Mouse (Mus musculus): ENCODE measurements around the gene Idh2.

The Idh2 gene

DNA sequence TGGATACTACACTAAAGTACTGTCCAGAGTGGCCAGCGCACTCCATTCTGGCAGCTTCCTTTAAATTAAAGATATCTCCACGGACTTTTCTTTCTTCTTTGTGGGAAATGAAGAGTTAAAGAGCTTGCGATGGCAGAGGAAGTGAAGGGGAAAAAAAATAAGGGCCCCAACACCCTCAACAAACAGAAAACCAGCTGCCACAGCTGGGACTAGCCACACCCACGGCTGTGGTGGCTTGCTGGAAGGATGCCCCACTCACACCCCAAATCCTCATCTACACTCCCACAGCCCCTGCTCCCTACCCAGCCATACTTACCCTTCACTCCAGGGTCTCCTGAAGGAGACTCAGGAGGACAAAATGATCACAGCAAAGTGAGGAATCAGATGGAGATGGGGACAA is 7.9 kb upstream of the Idh2 start:
- DNase-seq (ENCODE audit: low spot score in 2 of 2) = no peak

DNA sequence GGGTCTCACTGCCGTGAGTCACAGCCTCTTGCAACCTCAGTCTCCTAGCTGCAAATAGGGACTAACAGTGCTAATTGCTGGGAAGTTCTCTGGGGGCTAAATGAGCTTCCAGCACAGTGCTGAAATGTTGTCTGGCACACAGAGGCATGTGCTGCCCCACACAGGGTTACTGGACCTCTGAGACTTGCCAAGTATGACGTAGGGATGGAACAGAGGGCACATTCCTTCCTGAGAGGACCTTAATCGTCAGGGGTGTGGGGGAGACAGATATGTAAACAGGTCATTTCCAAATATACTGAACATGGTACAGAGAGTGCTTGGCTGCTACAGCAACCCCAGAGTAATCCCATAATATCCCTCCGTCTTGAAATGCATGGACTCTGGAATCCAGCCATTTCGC is 5.9 kb upstream of the Idh2 start:
- DNase-seq (ENCODE audit: low spot score in 2 of 2) = no peak

DNA sequence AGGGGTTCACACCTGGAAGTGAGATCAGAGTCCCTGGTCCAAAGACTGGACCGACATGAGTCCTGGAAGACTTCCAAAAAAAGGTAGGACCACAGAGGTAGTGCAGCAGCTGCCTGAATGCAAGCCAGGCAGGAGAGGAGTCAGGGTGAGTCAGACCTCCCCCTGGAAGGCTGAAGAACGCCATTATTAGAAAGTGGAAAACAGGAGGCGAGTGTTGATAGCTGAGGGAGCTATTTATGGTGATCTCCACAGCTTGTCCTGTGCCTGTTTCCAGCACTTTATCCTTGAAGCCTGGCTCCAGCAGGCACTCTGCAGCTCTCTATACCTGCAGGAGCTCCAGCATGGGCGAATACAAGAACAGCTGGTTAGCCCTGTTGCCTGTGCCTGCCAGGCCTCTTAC is 4.0 kb upstream of the Idh2 start:
- no peak for DNase-seq (ENCODE audit: low spot score in 2 of 2)

DNA sequence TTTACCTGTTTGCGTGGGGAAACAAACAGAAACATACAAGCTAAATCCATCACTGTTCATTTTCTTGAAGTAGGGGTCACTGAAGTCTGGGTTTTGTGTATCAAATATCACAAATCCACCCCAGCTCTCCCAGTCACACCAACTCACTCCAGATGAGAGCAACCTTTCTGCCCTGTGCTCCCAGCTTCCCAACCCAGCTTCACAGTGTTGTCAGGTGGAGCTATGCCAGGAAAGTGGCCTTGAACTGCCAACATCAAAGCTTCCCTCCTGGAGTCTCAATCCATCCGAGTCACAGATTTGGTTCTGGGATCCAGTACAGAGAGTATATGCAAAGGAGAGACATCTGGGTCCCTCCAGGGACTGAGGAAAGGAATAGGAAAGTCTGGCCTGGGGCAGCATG is 966 bp upstream of the Idh2 start:
- no peak for DNase-seq (ENCODE audit: low spot score in 2 of 2)

DNA sequence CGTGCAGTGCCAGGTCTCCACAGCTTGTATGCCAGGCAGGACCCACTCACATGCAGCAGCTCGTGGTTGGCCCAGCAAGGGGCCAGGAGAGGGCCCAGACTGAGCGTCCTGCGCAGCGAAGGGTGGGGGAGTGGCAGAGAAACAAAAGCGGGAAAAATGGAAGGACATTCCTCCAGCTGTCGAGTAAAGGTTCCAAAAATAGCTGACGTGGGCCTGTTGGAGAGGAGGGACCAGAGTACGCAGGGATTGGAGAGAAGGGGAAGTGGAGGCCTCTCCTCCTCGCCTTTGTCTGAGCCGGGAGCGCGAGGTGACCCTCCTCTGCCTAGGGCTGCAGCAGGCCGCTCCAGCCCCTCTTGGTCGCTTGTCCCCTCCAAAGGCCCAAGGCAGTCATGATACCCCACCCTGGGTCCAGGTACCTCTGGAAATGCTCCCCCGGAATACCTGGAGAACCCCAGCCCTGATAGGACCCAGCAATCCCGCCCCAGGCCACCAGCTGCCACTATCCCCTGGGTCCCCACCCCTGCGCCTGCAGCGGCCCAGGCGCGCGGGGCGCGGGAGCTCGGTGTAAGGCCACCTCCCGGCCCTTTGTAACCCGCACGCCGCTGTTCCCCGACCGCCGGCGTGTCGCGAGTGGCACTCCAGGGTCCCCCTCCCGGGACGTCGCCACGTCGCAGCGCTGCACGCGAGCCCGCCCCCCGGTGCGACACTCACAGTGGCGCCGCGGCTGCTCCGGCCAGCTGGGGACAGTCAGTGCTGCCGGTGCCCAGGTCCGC is 555 bp downstream of the Idh2 start:
- DNase-seq (ENCODE audit: low spot score in 2 of 2) = peak; percentile 66 to 69

DNA sequence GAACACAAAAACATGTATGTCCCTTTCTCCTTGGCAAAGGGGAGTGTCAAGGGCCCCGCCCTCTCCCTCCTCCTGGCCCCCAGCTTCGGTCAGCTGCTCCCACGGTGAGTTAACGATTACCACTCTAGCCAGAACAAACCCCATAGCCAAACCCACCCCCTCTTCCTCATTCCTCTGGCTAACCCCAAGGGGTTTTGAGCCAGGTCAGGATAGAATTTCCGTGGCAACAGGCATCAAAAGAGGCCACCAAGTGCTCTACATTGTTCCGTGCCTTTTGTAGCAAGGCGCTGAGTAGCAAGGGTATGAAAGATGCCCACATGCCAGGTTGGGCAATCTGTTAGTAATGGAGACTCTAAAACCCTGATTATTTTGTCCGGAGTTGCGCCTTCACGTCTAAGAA is 1.2 kb downstream of the Idh2 start:
- DNase-seq (ENCODE audit: low spot score in 2 of 2) = no peak

DNA sequence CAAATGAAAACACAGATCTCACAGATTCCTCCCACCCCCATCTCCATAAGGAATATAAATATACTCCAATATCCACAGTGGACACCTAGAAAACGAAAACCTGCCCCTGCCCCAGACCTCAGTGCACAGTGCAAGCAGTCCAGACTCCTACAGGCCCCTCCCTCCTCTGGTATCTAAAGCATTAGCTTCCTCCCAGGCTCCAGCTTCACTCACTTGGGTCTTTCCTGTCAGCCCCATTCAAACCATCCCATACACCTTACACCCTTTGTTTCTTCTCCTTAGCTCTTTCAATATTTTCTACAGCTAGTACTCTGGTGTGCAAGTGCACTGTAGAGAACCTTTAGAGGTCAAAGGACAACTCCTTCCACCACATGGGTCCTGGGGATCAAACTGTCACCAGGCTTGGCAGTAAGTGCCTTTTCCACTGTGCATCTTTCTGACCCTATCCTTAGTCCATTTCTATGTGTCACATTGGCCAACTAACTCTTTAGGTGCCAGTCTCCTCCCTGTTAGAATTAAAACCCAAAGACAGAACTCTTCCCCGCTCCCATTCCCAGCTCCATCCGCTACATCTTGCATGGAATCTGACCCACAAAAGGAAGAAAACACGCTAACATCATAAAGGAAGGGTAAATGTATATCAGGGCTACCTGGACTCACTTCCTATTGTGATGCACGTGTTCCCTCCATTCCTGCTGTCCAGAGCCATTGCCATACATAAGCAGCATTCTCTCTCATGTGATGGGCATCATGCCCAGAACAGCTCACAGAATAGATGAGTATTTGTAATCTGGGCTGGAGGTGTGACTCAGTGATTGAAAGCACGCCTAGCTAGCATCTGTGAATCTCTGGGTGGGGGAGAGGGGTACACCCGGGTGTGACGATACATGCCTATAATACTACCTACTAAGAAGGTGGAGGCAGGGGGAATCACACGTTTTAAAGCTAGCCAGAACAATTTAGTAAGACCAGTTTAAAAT is 3.8 kb downstream of the Idh2 start:
- no peak for DNase-seq (ENCODE audit: low spot score in 2 of 2)

DNA sequence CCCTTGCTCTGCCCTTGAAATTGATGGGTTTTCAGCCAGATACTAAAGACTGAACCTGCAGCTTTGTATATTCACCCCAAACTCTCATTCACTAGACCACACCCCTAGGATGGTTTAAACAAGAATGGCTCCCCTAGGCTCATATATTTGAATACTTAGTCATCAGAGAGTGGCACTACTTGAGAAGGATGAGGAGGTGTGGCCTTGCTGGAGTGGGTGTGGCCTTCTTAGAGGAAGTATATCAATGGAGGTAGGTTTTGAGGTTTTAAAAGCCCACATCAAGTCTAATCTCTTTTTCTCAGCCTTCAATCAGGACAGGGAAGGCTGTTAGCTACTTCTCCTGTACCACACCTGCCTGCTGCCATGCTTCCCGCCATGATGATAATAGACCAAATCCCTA is 8.8 kb downstream of the Idh2 start:
- no peak for DNase-seq (ENCODE audit: low spot score in 2 of 2)

DNA sequence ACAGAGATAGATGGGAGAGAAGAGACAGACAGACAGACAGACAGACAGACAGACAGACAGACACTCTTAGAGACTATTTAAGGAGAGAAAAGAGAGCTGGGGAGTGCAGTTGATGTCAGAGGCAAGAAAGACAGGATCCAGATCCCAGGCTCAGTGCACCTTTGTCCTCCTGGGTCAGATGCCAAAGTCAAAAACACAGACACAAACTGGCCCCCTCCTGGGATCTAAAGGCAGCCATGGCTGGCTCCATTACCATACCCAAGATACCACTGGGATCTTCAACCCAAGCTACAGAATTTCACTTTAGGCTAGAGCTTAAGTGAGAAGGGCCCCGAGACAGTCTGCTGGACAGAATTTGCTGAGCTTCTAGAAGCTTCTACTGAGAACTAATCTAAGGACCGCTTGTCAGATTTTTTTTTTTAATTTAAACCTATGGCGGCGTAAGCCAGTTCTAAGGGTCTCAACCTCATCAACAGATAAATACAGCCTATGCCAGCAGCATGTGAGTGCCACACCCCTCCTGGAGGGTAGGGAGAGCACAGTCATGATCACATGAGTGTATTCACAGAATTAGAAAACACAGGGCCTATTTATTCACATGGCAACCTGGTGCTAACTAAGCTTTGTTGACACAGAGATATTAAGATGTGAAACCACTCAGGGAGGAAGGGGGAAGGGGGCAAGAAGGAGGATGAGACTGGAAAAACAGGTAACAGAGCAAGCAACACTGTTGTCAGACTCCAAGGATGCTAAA is 9.4 kb downstream of the Idh2 start:
- no peak for DNase-seq (ENCODE audit: low spot score in 2 of 2)

DNA sequence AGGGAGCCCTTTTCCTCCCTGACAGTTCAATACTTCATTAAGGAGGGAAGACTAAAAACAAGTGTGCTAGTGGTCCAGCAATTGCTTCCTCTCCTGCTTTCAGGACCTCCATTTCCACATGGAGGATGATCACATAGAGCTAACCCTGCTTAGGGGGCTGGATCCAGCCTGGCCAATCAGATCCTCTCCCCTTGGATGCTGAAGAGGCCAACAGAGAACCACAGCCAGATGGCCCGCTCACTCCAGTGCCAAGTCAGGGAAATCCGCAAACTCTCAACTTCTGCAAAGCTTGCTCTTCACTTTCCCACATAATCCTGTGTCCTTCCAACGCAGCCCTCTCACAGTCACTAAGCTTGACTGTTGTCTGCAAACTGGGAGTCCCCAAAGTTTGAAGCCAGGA is 11.9 kb downstream of the Idh2 start:
- no peak for DNase-seq (ENCODE audit: low spot score in 2 of 2)

DNA sequence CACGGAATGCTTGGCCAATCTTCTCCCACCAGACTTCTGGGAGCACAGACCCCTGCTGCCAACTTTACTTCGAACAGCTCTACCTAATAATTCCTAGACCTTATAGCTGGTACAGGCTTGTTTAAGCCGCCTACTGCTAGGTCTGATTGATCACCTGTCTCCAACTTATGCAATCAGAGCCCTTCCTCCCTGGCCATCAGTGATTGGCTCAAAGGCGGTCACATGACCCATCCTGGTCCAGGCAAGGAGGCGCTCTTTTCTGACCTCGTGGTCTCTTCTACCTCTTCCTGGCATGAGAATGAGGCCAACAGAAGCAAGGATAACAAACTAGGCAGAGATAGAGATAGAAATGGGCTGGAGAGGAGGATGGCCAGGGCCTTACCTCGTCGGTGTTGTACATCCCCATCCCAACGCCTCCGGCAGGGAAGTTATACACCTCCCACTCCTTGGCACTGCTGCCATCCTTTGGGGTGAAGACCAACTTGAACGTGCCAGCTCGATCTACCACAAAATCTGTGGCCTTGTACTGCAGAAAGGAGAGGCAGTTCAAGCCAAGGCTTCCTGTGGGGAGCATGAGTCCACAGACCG is 16.7 kb downstream of the Idh2 start:
- no peak for DNase-seq (ENCODE audit: low spot score in 2 of 2)

DNA sequence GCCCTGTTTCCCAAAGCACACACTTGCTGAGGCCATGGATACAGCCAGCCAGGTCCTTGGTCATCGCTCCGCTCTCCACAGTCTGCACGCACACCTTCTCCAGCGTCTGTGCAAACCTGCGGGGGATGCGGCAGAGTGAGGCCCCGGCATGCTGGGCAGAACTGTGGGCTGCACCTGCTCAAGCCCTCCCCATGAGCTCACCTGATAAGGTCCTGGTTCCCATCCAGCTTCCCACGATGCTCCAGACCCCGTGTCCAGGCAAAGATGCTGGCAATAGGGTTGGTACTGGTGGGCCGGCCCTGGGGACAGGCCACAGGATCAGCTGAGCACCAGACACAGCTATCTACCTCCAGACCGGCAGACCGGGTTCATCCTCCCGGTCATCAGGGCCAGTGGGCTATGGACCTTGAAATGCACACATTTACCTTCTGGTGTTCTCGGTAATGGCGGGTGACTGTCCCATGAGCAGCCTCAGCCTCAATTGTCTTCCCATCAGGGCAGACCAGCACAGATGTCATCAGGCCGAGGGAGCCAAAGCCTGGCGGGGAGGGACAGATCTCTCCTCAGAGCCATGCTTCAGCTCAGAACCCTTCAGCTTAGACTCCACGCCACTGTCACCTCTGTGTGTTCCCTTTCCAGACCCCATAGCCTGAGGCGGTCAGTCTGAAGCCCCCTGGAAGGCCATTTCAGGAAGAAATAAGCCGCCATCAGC is 19.4 kb downstream of the Idh2 start:
- DNase-seq (ENCODE audit: low spot score in 2 of 2) = no peak

DNA sequence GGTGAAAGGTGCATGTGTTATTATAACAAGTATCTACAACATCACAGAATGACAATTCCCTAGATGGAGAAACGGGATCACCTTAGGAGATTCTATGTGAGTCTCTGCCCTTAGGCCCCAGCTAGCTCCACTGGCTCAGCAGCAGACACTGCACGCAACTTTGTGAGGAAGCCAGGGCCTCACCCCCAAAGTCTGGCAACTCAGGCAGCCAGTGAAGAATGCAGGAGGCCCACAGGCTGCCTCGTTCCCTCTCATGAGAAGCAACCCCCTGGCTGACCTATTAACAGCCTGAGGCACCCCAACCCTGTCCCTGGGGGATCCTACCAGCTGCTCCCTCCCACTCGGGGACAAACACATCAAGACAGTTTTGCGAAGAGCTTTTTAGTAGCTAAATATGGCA is 20.7 kb downstream of the Idh2 start:
- no peak for DNase-seq (ENCODE audit: low spot score in 2 of 2)

DNA sequence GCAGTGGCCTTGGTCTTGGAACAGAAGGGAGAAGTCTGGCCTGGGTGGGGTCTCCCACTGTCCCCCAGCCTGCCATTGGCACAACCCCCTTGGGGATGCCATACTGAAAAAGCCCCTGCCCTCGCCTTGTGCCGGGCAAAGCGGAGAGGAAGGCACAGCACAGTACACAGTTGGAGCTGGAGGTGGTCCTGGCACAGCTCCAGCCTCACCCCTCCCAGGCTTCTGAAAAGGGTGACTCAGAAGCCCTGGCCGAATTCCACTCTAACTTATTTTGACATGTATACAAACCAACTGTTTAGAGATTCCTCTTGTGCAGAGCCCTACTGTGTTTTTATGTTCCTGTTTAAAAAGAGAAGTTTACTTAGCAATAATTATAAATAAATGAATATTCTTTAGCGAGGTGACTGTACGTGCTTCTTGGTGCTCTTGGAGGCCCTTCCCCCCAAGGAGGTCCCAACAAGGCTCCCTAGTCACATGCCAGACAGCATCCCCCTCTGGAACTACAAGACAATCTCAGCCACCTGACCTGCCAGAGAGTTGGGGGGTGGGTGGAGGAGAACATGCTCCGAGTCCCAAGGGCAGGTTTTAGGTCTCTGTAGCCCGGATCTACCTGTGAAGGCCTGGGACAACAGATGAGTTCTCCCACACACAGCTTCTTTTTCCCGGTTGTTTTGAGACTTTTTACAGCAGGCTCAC is 22.7 kb downstream of the Idh2 start:
- peak in 1 of 2 experiments; percentile 57 for DNase-seq (ENCODE audit: low spot score in 2 of 2)

DNA sequence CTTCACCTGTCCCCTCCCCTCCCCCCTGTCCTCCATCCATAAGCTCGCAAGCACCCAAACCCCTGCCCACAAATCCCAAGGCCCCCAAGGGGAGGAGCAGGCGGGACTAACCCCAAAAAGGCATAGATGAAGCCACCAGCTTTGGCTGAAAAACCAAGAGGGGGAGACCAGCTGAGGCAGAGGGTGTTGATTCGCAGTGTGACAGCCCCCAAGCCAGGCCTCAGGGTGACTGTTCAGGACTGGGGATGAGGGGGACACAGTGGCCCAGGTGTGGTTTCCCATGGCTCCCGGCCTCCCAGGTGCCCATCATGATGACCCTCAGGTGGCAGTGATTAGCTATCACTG is 23.4 kb downstream of the Idh2 start:
- no peak for DNase-seq (ENCODE audit: low spot score in 2 of 2)

DNA sequence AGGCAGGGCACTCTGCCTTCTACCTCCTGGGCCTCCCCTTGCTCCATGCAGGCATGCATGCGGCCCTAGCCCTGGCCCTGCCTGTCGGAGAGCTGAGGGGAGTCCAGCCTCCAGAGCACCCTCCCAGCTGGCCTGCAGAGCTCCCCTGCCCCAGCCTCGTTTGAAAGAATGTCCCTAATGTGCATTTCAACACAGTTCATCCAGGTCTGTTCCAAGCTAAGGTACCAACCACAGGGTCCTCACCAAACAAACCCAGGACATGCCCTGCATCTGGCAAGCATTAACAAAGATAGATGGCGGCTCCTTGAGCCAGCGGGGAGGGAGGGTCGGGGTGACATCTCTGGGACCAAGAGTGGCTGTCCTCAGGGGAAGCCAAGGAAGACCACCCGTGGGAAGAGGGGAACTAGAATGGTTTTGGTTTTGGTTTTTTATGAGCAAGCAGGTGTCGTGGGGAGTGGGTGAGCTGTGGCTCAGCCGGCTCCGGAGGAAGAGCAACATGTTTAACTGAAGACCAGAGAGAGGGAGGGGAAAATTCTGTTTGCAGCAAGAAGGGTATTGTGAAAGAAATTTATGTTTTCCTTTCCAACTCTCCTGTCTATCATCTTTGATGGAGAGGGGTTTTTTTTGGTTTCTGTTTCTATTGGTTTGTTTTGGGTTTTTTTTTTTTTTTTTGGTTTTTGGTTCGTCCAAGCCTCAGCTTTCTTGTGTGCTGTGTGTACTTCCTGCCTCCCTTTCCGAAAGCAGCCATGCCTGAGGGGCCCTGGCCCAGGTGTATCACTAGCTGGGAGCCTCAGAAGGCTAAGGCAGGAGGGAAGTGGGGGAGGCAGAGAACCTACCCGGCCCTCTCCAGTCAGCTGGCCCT is 24.0 kb downstream of the Idh2 start:
- DNase-seq (ENCODE audit: low spot score in 2 of 2) = no peak

DNA sequence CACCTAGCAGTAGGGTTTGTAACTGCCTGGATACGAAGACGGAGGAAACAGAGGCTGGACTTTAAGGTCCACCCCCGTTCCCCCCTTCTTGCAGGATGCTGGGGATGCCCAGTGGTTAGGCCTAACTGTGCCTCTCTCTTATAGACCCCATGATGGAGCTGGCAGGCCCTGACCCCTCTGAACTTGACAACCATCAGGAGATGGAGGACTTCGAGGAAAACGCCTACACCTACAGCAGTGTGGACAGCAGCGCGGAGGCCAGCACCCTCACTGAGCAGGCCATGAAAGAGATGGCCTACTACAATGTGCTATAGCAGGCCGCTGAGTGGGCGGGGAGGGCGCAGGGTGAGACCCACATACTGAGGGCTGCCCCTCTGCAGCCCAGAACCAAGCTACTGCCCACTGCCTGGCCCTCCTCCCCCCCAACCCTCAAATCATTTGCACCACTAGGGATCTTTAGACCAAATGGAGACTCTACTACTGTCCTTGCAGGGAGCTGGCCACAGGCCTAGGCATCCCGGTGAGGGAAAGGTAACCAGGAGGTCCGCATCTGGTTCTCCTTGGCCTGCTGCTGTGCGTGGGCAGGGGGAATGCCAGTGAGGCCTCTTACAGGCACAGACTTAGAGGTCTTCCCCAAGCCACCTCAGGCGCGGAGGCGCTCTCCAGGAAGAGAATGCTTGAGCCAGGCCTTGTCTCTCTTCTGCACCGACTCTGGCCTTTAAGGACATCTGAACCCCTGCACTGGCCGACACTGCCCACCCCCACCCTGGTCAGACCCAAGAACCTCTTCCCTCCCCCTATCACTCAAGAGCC is 24.8 kb downstream of the Idh2 start:
- no peak for DNase-seq (ENCODE audit: low spot score in 2 of 2)

DNA sequence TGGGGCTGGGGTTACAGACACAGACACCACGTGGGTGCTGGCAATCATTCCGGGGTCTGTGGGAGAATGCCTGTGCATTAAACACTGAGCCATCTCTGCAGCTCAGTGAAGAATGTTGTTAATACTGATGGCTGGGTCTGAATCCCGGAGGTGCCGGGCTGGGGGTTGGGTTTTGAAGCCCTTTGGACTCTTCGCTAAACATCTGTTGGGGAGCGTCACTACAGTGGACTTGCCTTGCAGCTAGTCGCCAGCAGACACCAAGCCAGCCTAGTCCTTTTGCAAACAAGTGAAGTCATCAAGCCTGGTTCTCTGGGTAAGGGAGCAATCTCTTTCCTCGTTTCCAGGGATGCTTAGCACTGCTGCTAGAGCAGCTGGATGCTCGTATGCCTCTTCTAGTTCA is 27.0 kb downstream of the Idh2 start:
- DNase-seq (ENCODE audit: low spot score in 2 of 2) = no peak
